Mouse (Mus musculus): ENCODE data around the gene Rasa3. TPM values are rescaled to one million over a fixed set of nuclear protein-coding genes. Genes with fewer than 3 reads are reported as not detected.

The Rasa3 gene
- total and polyA plus RNA-seq, 3 experiments: 22.4 to 28.0 TPM; not detected in 1

GRCm38 (mm10) chr8:13698281-13698680 is 20.9 kb upstream of the Rasa3 start:
- Histone ChIP-seq H3K27me3 (ENCODE audit: control insufficient read depth in 1 of 2, insufficient read depth in 2 of 2, low read length in 2 of 2) (no peaks in the 10 kb centered on the region; a peak in 1 of 4 replicates), H3K27ac (ENCODE audit: control insufficient read depth, low read depth, low read length) (no peak overlapping the region), H3K36me3 (ENCODE audit: control insufficient read depth in 1 of 2, insufficient read depth in 2 of 2, low read length in 2 of 2) (peaks cover 0 to 12% of the 10 kb centered on the region in 2 experiments; a peak in 2 of 4 replicates), H3K79me2 (ENCODE audit: control insufficient read depth, insufficient read depth, low read length, poor library complexity) (no peaks in the 10 kb centered on the region), H3K9ac (ENCODE audit: control insufficient read depth, low read depth, low read length, poor library complexity, severe bottlenecking) (no peak overlapping the region), H3K9me3 (replicated peaks; ENCODE audit: insufficient read depth, low read length) (no peaks in the 10 kb centered on the region), H3K4me3 (ENCODE audit: control insufficient read depth in 1 of 2, insufficient read depth in 1 of 2, low read depth in 2 of 2, low read length in 2 of 2) (no peak overlapping the region), H3K4me1 (ENCODE audit: control insufficient read depth in 1 of 2, insufficient read depth in 2 of 2, low read length in 2 of 2) (peaks cover 0 to 24% of the 10 kb centered on the region in 2 experiments; a peak in 2 of 4 replicates)
- TF ChIP-seq MAX (IDR thresholded peaks at IDR 0.05; ENCODE audit: low read length) (no peak), BHLHE40 (IDR thresholded peaks at IDR 0.05; ENCODE audit: borderline replicate concordance, low read depth, low read length) (no peak), USF1 (IDR thresholded peaks at IDR 0.05; ENCODE audit: low read depth, low read length) (no peak), UBTF (IDR thresholded peaks at IDR 0.05; ENCODE audit: borderline replicate concordance, insufficient read depth, low read depth, low read length) (no peak), JUND (IDR thresholded peaks at IDR 0.05; ENCODE audit: low read depth, low read length) (no peak), GATA1 (IDR thresholded peaks at IDR 0.05; ENCODE audit: low read depth, low read length) (no peak), MAZ (IDR thresholded peaks at IDR 0.05; ENCODE audit: low read depth, low read length) (no peak), RAD21 (IDR thresholded peaks at IDR 0.05; ENCODE audit: low read depth, low read length) (no peak), MXI1 (IDR thresholded peaks at IDR 0.05; ENCODE audit: low read depth, low read length) (no peak), CTCF (IDR thresholded peaks at IDR 0.05 in 2 of 3, conservative IDR thresholded peaks at IDR 0.05 in 1 of 3; ENCODE audit: control insufficient read depth in 1 of 3, insufficient read depth in 1 of 3, low read depth in 2 of 3, low read length in 3 of 3, poor library complexity in 1 of 3, severe bottlenecking in 1 of 3) (no peak)
- DNase-seq (ENCODE audit: low read depth, low spot score): no peak

DNA sequence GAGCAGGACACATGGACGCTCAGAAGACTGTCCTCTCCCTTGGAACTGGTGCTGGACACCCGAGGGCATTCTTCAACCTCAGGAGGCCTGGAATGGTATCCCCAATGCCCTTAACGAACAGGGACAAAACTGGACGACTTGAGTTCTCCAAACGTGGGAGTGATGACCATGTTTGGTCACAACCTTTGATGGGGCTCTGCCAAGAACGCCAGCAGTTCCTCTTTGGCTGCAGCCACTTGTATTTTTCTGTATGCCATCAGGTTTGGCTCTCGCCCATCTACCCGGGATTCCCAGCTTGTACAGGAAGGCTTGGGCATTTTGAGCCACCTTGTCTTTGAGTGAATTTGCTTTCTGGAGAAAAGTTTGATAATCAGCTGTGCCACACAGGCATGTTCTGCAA is 20.3 kb upstream of the Rasa3 start:
- Histone ChIP-seq H3K9ac (ENCODE audit: control insufficient read depth, low read depth, low read length, poor library complexity, severe bottlenecking) (no peak overlapping the region), H3K27ac (ENCODE audit: control insufficient read depth, low read depth, low read length) (no peak overlapping the region), H3K79me2 (ENCODE audit: control insufficient read depth, insufficient read depth, low read length, poor library complexity) (no peaks in the 10 kb centered on the region), H3K4me1 (ENCODE audit: control insufficient read depth in 1 of 2, insufficient read depth in 2 of 2, low read length in 2 of 2) (peaks cover 0 to 24% of the 10 kb centered on the region in 2 experiments; a peak in 2 of 4 replicates), H3K4me3 (ENCODE audit: control insufficient read depth in 1 of 2, insufficient read depth in 1 of 2, low read depth in 2 of 2, low read length in 2 of 2) (no peak overlapping the region), H3K27me3 (ENCODE audit: control insufficient read depth in 1 of 2, insufficient read depth in 2 of 2, low read length in 2 of 2) (no peaks in the 10 kb centered on the region; a peak in 1 of 4 replicates), H3K9me3 (replicated peaks; ENCODE audit: insufficient read depth, low read length) (no peaks in the 10 kb centered on the region), H3K36me3 (ENCODE audit: control insufficient read depth in 1 of 2, insufficient read depth in 2 of 2, low read length in 2 of 2) (peaks cover 0 to 12% of the 10 kb centered on the region in 2 experiments; a peak in 2 of 4 replicates)
- TF ChIP-seq ZKSCAN1 (IDR thresholded peaks at IDR 0.05; ENCODE audit: low read depth, low read length): no peak
- TF ChIP-seq POLR2AphosphoS5 (IDR thresholded peaks at IDR 0.05; ENCODE audit: borderline replicate concordance, low read depth, low read length): no peak
- no peak for TF ChIP-seq SMC3 (IDR thresholded peaks at IDR 0.05; ENCODE audit: low read depth, low read length)
- no peak for TF ChIP-seq HCFC1 (IDR thresholded peaks at IDR 0.05; ENCODE audit: low read depth, low read length)
- TF ChIP-seq GATA1 (IDR thresholded peaks at IDR 0.05; ENCODE audit: low read depth, low read length): no peak
- no peak for TF ChIP-seq CHD1 (IDR thresholded peaks at IDR 0.05; ENCODE audit: low read depth, low read length)
- no peak for TF ChIP-seq ZMIZ1 (IDR thresholded peaks at IDR 0.05; ENCODE audit: low read depth, low read length)
- TF ChIP-seq GABPA (IDR thresholded peaks at IDR 0.05; ENCODE audit: low read depth, low read length): no peak
- no peak for TF ChIP-seq KAT2A (conservative IDR thresholded peaks at IDR 0.05; ENCODE audit: low read depth, low read length)
- no peak for TF ChIP-seq E2F4 (IDR thresholded peaks at IDR 0.05; ENCODE audit: borderline replicate concordance, low read depth, low read length)
- TF ChIP-seq MXI1 (IDR thresholded peaks at IDR 0.05; ENCODE audit: low read depth, low read length): no peak
- TF ChIP-seq POLR2A (IDR thresholded peaks at IDR 0.05; ENCODE audit: control insufficient read depth in 1 of 2, insufficient read depth in 1 of 2, low read depth in 1 of 2, low read length in 2 of 2, poor library complexity in 1 of 2): no peak
- TF ChIP-seq ETS1 (IDR thresholded peaks at IDR 0.05; ENCODE audit: low read depth, low read length): no peak
- no peak for TF ChIP-seq CHD2 (IDR thresholded peaks at IDR 0.05; ENCODE audit: low read length)
- DNase-seq (ENCODE audit: low read depth, low spot score): no peak

All from MEL (cell line).